Mouse (Mus musculus) CH12.LX (cell line): ENCODE results near the gene App. TPM values are rescaled to one million over a fixed set of nuclear protein-coding genes. Genes with fewer than 3 reads are reported as not detected.

Source experiments
- DNase-seq: peaks from one replicate; pipeline ENCODE4 v3.0.0-alpha.2; 2013; ENCODE audit errors: extremely low read depth
- H3K27ac ChIP-seq: 2 replicates; pipeline ENCODE4 v1.5.1; 2012; ENCODE audit warnings: low read depth, mild to moderate bottlenecking, control low read depth, moderate library complexity; ENCODE audit not compliant: insufficient read depth
- H3K27me3 ChIP-seq: replicated peaks from 2 replicates; pipeline ENCODE3; 2012; ENCODE audit warnings: inconsistent platforms
- H3K36me3 ChIP-seq, 2 experiments: replicated peaks in 1 of 2; 2 replicates each; pipeline versions ENCODE3 to v1.6.1; 2012; ENCODE audit warnings: inconsistent platforms in 1 of 2, low read length in 1 of 2, mild to moderate bottlenecking in 1 of 2, mixed read lengths in 1 of 2, moderate library complexity in 1 of 2; ENCODE audit not compliant: control insufficient read depth in 1 of 2, insufficient read depth in 1 of 2
- H3K4me1 ChIP-seq, 2 experiments: 2 replicates each; pipeline ENCODE4 v1.6.1; 2012; ENCODE audit warnings: inconsistent platforms in 1 of 2, moderate library complexity in 1 of 2; ENCODE audit not compliant: insufficient read depth in 2 of 2, control insufficient read depth in 1 of 2
- H3K4me2 ChIP-seq: 2 replicates; pipeline ENCODE4 v1.6.1; 2012; ENCODE audit warnings: low read depth, mild to moderate bottlenecking, control low read depth; ENCODE audit not compliant: poor library complexity, insufficient read depth, severe bottlenecking
- H3K4me3 ChIP-seq, 3 experiments: fragments of 150-350 bp in 1 of 3; sonication (generic) in 1 of 3; replicated peaks in 1 of 3; 2 replicates each; pipeline versions ENCODE3 to v1.5.1; 2011 to 2012; ENCODE audit warnings: low read depth in 2 of 3, low read length in 2 of 3, mild to moderate bottlenecking in 2 of 3, moderate library complexity in 2 of 3, control low read depth in 1 of 3, improper control_type of control experiment in 1 of 3, inconsistent platforms in 1 of 3, mixed read lengths in 1 of 3; ENCODE audit not compliant: poor library complexity in 1 of 3
- H3K79me2 ChIP-seq: replicated peaks from 2 replicates; pipeline ENCODE4 v1.6.1; 2012; ENCODE audit warnings: mild to moderate bottlenecking, moderate library complexity; ENCODE audit not compliant: control insufficient read depth, poor library complexity, insufficient read depth, severe bottlenecking; ENCODE audit errors: extremely low read depth
- H3K9ac ChIP-seq: 2 replicates; pipeline ENCODE4 v1.6.1; 2012; ENCODE audit warnings: low read depth, mild to moderate bottlenecking, control low read depth, moderate library complexity; ENCODE audit not compliant: insufficient read depth
- H3K9me3 ChIP-seq: replicated peaks from 2 replicates; pipeline ENCODE3; 2012; ENCODE audit warnings: low read length, inconsistent platforms, mixed read lengths
- BHLHE40 ChIP-seq: IDR thresholded peaks from 2 replicates; pipeline ENCODE4 v1.6.1; 2011; ENCODE audit warnings: mild to moderate bottlenecking, low read depth, low read length, improper control_type of control experiment
- CHD1 ChIP-seq: IDR thresholded peaks from 2 replicates; pipeline ENCODE4 v1.6.1; 2012; ENCODE audit warnings: low read depth, low read length, improper control_type of control experiment, inconsistent platforms
- CHD2 ChIP-seq: IDR thresholded peaks from 2 replicates; pipeline ENCODE4 v1.6.1; 2011; ENCODE audit warnings: low read length, improper control_type of control experiment
- CTCF ChIP-seq, 2 experiments: IDR thresholded peaks in 1 of 2; conservative IDR thresholded peaks in 1 of 2; 2 replicates each; pipeline ENCODE4 v1.5.1; 2011 to 2012; ENCODE audit warnings: low read depth in 2 of 2, low read length in 2 of 2, improper control_type of control experiment in 1 of 2, inconsistent platforms in 1 of 2, mild to moderate bottlenecking in 1 of 2, moderate library complexity in 1 of 2
- E2F4 ChIP-seq: IDR thresholded peaks from 2 replicates; pipeline ENCODE4 v1.6.1; 2011; ENCODE audit warnings: low read depth, low read length, improper control_type of control experiment; ENCODE audit not compliant: insufficient replicate concordance
- ELF1 ChIP-seq: IDR thresholded peaks from 2 replicates; pipeline ENCODE4 v1.6.1; 2014; ENCODE audit warnings: low read depth, mild to moderate bottlenecking, inconsistent platforms, low read length, improper control_type of control experiment
- EP300 ChIP-seq: IDR thresholded peaks from 2 replicates; pipeline ENCODE4 v1.6.1; 2011; ENCODE audit warnings: low read length, improper control_type of control experiment
- ETS1 ChIP-seq: conservative IDR thresholded peaks from 2 replicates; pipeline ENCODE4 v1.6.1; 2012; ENCODE audit warnings: low read depth, mild to moderate bottlenecking, inconsistent platforms, low read length, improper control_type of control experiment, moderate library complexity
- GABPA ChIP-seq: IDR thresholded peaks from 2 replicates; pipeline ENCODE4 v1.6.1; 2012; ENCODE audit warnings: low read depth, low read length, improper control_type of control experiment, inconsistent platforms; ENCODE audit not compliant: insufficient replicate concordance
- HCFC1 ChIP-seq: IDR thresholded peaks from 2 replicates; pipeline ENCODE4 v1.6.1; 2012; ENCODE audit warnings: low read depth, mild to moderate bottlenecking, inconsistent platforms, low read length, improper control_type of control experiment
- IRF4 ChIP-seq: IDR thresholded peaks from 2 replicates; pipeline ENCODE4 v1.6.1; 2014; ENCODE audit warnings: low read depth, mild to moderate bottlenecking, inconsistent platforms, low read length, improper control_type of control experiment
- JUND ChIP-seq: conservative IDR thresholded peaks from 2 replicates; pipeline ENCODE4 v1.6.1; 2011; ENCODE audit warnings: low read depth, low read length, improper control_type of control experiment
- KAT2A ChIP-seq: IDR thresholded peaks from 2 replicates; pipeline ENCODE4 v1.6.1; 2012; ENCODE audit warnings: low read length, improper control_type of control experiment, inconsistent platforms; ENCODE audit not compliant: insufficient replicate concordance
- MAFK ChIP-seq: IDR thresholded peaks from 2 replicates; pipeline ENCODE4 v1.6.1; 2011; ENCODE audit warnings: low read length, improper control_type of control experiment; ENCODE audit not compliant: insufficient replicate concordance
- MAX ChIP-seq: IDR thresholded peaks from 2 replicates; pipeline ENCODE4 v1.6.1; 2011; ENCODE audit warnings: low read length, improper control_type of control experiment
- MAZ ChIP-seq: IDR thresholded peaks from 2 replicates; pipeline ENCODE4 v1.6.1; 2012; ENCODE audit warnings: low read depth, mild to moderate bottlenecking, inconsistent platforms, low read length, improper control_type of control experiment, moderate library complexity
- MEF2A ChIP-seq: IDR thresholded peaks from 2 replicates; pipeline ENCODE4 v1.6.1; 2014; ENCODE audit warnings: low read depth, mild to moderate bottlenecking, inconsistent platforms, low read length, improper control_type of control experiment, borderline replicate concordance
- MXI1 ChIP-seq: IDR thresholded peaks from 2 replicates; pipeline ENCODE4 v1.6.1; 2011; ENCODE audit warnings: mild to moderate bottlenecking, low read depth, low read length, improper control_type of control experiment
- MYC ChIP-seq: IDR thresholded peaks from 2 replicates; pipeline ENCODE4 v1.6.1; 2011; ENCODE audit warnings: low read depth, mild to moderate bottlenecking, improper control_type of control experiment, low read length
- NELFE ChIP-seq: IDR thresholded peaks from 2 replicates; pipeline ENCODE4 v1.6.1; 2011; ENCODE audit warnings: low read depth, low read length, improper control_type of control experiment
- NRF1 ChIP-seq: IDR thresholded peaks from 2 replicates; pipeline ENCODE4 v1.6.1; 2014; ENCODE audit warnings: low read depth, mild to moderate bottlenecking, inconsistent platforms, low read length, improper control_type of control experiment, moderate library complexity
- POLR2A ChIP-seq: IDR thresholded peaks from 2 replicates; pipeline ENCODE4 v1.6.1; 2011; ENCODE audit warnings: low read depth, mild to moderate bottlenecking, improper control_type of control experiment, low read length
- POLR2AphosphoS2 ChIP-seq: IDR thresholded peaks from 2 replicates; pipeline ENCODE4 v1.6.1; 2011; ENCODE audit warnings: low read depth, low read length, improper control_type of control experiment
- RAD21 ChIP-seq: IDR thresholded peaks from 2 replicates; pipeline ENCODE4 v1.6.1; 2011; ENCODE audit warnings: low read depth, mild to moderate bottlenecking, low read length, improper control_type of control experiment, moderate library complexity
- SIN3A ChIP-seq: IDR thresholded peaks from 2 replicates; pipeline ENCODE4 v1.6.1; 2012; ENCODE audit warnings: low read length, improper control_type of control experiment, inconsistent platforms
- SMC3 ChIP-seq: IDR thresholded peaks from 2 replicates; pipeline ENCODE4 v1.6.1; 2011; ENCODE audit warnings: low read depth, low read length, improper control_type of control experiment
- TCF12 ChIP-seq: IDR thresholded peaks from 2 replicates; pipeline ENCODE4 v1.6.1; 2014; ENCODE audit warnings: low read depth, mild to moderate bottlenecking, inconsistent platforms, low read length, improper control_type of control experiment
- USF1 ChIP-seq: IDR thresholded peaks from 2 replicates; pipeline ENCODE4 v1.6.1; 2014; ENCODE audit warnings: low read depth, mild to moderate bottlenecking, inconsistent platforms, low read length, improper control_type of control experiment
- USF2 ChIP-seq: conservative IDR thresholded peaks from 2 replicates; pipeline ENCODE4 v1.6.1; 2011; ENCODE audit warnings: low read depth, low read length, improper control_type of control experiment
- ZC3H11A ChIP-seq: IDR thresholded peaks from 2 replicates; pipeline ENCODE4 v1.6.1; 2012; ENCODE audit warnings: low read depth, mild to moderate bottlenecking, inconsistent platforms, low read length, improper control_type of control experiment
- ZMIZ1 ChIP-seq: IDR thresholded peaks from 2 replicates; pipeline ENCODE4 v1.6.1; 2012; ENCODE audit warnings: low read depth, mild to moderate bottlenecking, inconsistent platforms, low read length, improper control_type of control experiment
- ZNF384 ChIP-seq: IDR thresholded peaks from 2 replicates; pipeline ENCODE4 v1.6.1; 2012; ENCODE audit warnings: low read depth, low read length, improper control_type of control experiment, inconsistent platforms
- dilution Hi-C: fragments of 300-500 bp; cut with MboI; formaldehyde crosslinking; loops from 2 replicates; pipeline ENCODE4 v1.14.3; 2020; ENCODE audit warnings: low sequenced_read_pairs; ENCODE audit not compliant: extremely low pct_unique_long_range_greater_than_20kb, extremely low pct_ligation_motif_present
- in situ Hi-C: fragments of 300-500 bp; cut with MboI; formaldehyde crosslinking; loops from 3 replicates; pipeline ENCODE4 v1.14.3; 2019; ENCODE audit warnings: low sequenced_read_pairs, low pct_ligation_motif_present, low pct_unique_long_range_greater_than_20kb, mixed read lengths
- polyA plus RNA-seq: library from polyadenylated mRNA; unstranded; fragments of >175 nt; gene quantifications from 2 replicates; pipeline ENCODE4 v1.2.1, GENCODE M21; 2012; ENCODE audit warnings: low read depth; ENCODE audit not compliant: insufficient read length
- total RNA-seq, 2 experiments: library from RNA; depleted of rRNA; stranded (reverse); fragments of 300-350 nt in 1 of 2; fragments of >200 nt in 1 of 2; gene quantifications; 2 replicates each; pipeline ENCODE4 v1.2.3; 2012 to 2014

The App gene
- total and polyA plus RNA-seq, 3 experiments = 31.1 to 99.2 (median 84.1) TPM

DNA sequence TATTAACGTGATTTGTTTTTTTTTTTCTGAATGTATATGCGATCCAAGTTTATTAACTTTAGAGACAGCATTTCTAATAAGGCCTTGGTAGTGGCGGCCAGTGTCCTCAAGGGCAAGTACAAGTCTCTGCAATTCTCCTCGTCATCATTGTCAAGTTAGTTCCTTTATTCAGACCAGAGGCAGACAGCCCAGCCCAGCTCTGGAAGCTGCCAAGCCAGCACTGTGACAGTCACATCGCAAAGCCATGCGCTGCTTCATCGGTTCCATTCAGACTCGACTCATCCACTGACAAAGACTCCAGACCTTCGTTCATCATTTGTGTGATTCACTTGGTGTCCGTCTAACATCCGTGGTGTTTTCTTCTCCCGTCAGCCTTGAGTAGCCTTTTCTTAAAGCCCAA is 100.9 kb downstream of the App start:
- peak overlapping the region; percentile 25 for H3K27ac ChIP-seq
- TF ChIP-seq GABPA (no peak), POLR2A (no peak), KAT2A (no peak), POLR2AphosphoS2 (no peak), RAD21 (no peak), CHD2 (no peak), BHLHE40 (no peak)
- TF ChIP-seq, all 38 proteins: peak for 0
- H3K4me2 ChIP-seq = peak overlapping the region; percentile 85
- H3K27me3 ChIP-seq = no peaks in the 10 kb centered on the region
- peak; percentile 41 for DNase-seq
- H3K79me2 ChIP-seq = no peaks in the 10 kb centered on the region
- peaks cover 14 to 25% of the 10 kb centered on the region in 2 experiments for H3K4me1 ChIP-seq
- H3K4me3 ChIP-seq = no peak overlapping the region
- peaks cover 4% of the 10 kb centered on the region for H3K9me3 ChIP-seq
- peak overlapping the region; percentile 59 for H3K9ac ChIP-seq
- in situ Hi-C loops = no loop called here
- dilution Hi-C loops = no loop called here
- peaks cover 23 to 56% of the 10 kb centered on the region in 2 experiments for H3K36me3 ChIP-seq

- peak overlapping the region; percentile 57; the same call in 1 of the 2 replicates for H3K27ac ChIP-seq
- TF ChIP-seq ZNF384 (peak; percentile 11; the same call in 1 of the 2 replicates), KAT2A (no peak), IRF4 (peak; percentile 83), RAD21 (no peak), NELFE (no peak), ETS1 (peak; percentile 48), E2F4 (no peak), SMC3 (no peak), BHLHE40 (peak; percentile 54), MYC (peak; percentile 80), SIN3A (no peak), MEF2A (no peak), CHD1 (no peak), MAFK (0 out of 2 replicates have a peak, but pooled peaks have one; percentile 13), ZC3H11A (no peak), CHD2 (no peak), POLR2AphosphoS2 (no peak), CTCF (conservative IDR thresholded peaks at IDR 0.05 in 1 of 2, IDR thresholded peaks at IDR 0.05 in 1 of 2; ENCODE audit: low read depth in 2 of 2, low read length in 2 of 2) (no peak), NRF1 (no peak), EP300 (peak; percentile 93), ELF1 (no peak), USF2 (no peak), USF1 (no peak), MAX (peak; percentile 2; the same call in 1 of the 2 replicates), HCFC1 (no peak), MXI1 (no peak), JUND (0 out of 2 replicates have a peak, but pooled peaks have one; percentile 30), TCF12 (no peak), POLR2A (no peak), MAZ (no peak), ZMIZ1 (no peak)
Observed at GRCm38 (mm10) chr16:85071791-85072190, 101.8 kb downstream of the App start.

More at GRCm38 (mm10) chr16:85071791-85072190, 101.8 kb downstream of the App start:
- in situ Hi-C loops (no loop called here), dilution Hi-C loops (no loop called here)
- peaks cover 4% of the 10 kb centered on the region for H3K9me3 ChIP-seq
- no peaks in the 10 kb centered on the region for H3K27me3 ChIP-seq
- H3K36me3 ChIP-seq = peaks cover 23 to 54% of the 10 kb centered on the region in 2 experiments
- H3K4me3 ChIP-seq = no peak overlapping the region
- H3K9ac ChIP-seq = peak overlapping the region; percentile 59
- H3K4me1 ChIP-seq = peaks cover 14 to 25% of the 10 kb centered on the region in 2 experiments
- DNase-seq = peak; percentile 74
- no peaks in the 10 kb centered on the region for H3K79me2 ChIP-seq
- peak overlapping the region; percentile 85; the same call in 1 of the 2 replicates for H3K4me2 ChIP-seq
